Mouse (Mus musculus): ENCODE results near the gene Prph2.

The Prph2 gene

GRCm38 (mm10) chr17:46963186-46963585 is 52.9 kb downstream of the Prph2 start:
- no peak for DNase-seq (ENCODE audit: low spot score in 2 of 2)

GRCm38 (mm10) chr17:46966892-46967291 is 56.6 kb downstream of the Prph2 start:
- no peak for DNase-seq (ENCODE audit: low spot score in 2 of 2)

- DNase-seq (ENCODE audit: low spot score in 2 of 2): no peak
Measured at GRCm38 (mm10) chr17:46972603-46973002, 62.3 kb downstream of the Prph2 start.

Measured in frontal cortex, postnatal 10 days (tissue).